Mouse (Mus musculus) olfactory bulb, adult 2 months (tissue): ENCODE measurements around the gene Olfr675.

Experiments used
- CTCF ChIP-seq: fragments of 200-500 bp; IDR thresholded peaks from 2 replicates; pipeline ENCODE4 v1.5.1; 2012; ENCODE audit warnings: low read depth, mild to moderate bottlenecking, low read length, moderate library complexity; ENCODE audit not compliant: insufficient read depth
- POLR2A ChIP-seq: fragments of 200-500 bp; IDR thresholded peaks from 2 replicates; pipeline ENCODE4 v1.6.1; 2012; ENCODE audit warnings: mild to moderate bottlenecking, low read depth, low read length, moderate library complexity; ENCODE audit not compliant: insufficient read depth

DNA sequence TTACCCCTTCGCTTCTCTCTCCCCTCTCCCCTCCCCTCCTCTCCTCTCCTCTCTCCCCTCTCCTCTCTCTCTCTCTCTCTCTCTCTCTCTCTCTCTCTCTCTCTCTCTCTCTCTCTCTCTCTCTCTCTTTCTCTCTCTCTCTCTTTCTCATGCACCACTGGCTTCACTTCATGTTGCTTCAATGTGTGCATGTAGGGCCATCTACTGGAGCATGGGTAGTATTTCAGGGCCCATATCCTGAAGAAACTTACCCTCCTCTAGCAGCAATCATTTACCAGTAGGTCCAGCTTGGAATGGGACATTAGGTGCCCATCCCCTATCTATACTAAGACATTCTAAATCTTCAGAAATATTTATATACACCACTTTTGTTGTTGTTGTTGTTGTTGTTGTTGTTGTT, 5.7 kb downstream of the Olfr675 start:
- no peak for TF ChIP-seq POLR2A
- TF ChIP-seq CTCF, result no peak
